Mouse (Mus musculus): ENCODE results near the gene Nfkbil1. TPM values are rescaled to one million over a fixed set of nuclear protein-coding genes. Genes with fewer than 3 reads are reported as not detected.
A peak's percentile ranks its signal among the peaks of the same experiment; 100 is the strongest.
"Not testable (repeated sequence)": the region's sequence is repeated elsewhere in the genome, so short reads cannot be mapped to it uniquely, and the experiment has no call there.

Nfkbil1 gene
- polyA plus RNA-seq, 1 experiment from 2014 or later: 4.0 TPM

DNA sequence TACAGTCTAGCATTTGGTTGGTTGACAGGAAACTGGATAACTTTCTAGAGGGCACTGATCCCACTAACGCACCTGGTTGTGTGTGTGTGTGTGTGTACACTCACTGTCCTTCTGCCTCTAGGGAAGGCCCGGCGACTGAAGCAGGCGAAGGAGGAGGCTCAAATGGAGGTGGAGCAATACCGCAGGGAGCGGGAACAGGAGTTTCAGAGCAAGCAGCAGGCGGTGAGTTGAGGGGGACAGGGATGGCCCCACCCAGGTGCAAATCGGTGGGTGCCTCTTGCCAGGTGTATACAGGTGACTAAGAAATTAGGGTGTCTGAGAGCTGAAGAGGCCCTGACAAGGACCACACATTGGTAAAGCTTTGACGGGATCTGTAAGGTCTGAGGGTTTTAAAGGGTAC lies 1.4 kb upstream of the Nfkbil1 start:
- H3K36me3 ChIP-seq (replicated peaks; ENCODE audit: control insufficient read depth, insufficient read depth, low read depth, low read length): no peaks in the 10 kb centered on the region
- no peak overlapping the region for H3K27ac ChIP-seq (replicated peaks; ENCODE audit: low read depth, low read length)
- no peaks in the 10 kb centered on the region for H3K4me1 ChIP-seq (ENCODE audit: control insufficient read depth, insufficient read depth, low read length)
- H3K4me3 ChIP-seq (ENCODE audit: low read depth, low read length): no peak overlapping the region
- no peak overlapping the region for H3K4me2 ChIP-seq (ENCODE audit: low read depth, low read length)
- no peaks in the 10 kb centered on the region for H3K27me3 ChIP-seq (ENCODE audit: control insufficient read depth, insufficient read depth, low read length)
- H3K9me3 ChIP-seq (replicated peaks; ENCODE audit: control insufficient read depth, low read length): no peaks in the 10 kb centered on the region
- DNase-seq (ENCODE audit: low spot score) (no peak), ATAC-seq (replicated peaks; ENCODE audit: insufficient number of reproducible peaks, low FRiP score, low TSS enrichment, low read depth) (no peak)
- H3K9ac ChIP-seq (replicated peaks; ENCODE audit: low read length): no peak overlapping the region
- 79% methylated on average over 9 of the region's 9 CpGs for WGBS

DNA sequence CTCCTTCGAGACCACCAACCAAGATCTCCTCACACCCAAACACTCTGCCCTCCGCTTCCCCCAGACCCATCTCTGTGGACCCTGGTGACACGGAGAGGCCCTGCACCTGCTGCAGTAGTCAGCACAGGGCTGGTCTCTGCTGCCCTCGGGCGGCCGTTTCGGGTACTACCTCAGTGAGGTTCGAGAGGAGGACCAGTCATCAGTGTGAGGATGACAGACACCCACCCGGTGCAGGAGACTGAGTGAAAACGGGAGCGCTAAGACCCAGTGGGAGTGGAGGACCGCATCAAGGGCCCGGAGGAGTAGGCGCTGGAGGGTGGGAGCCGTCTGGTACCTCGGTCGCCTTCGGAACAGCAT lies 776 bp upstream of the Nfkbil1 start:
- Histone ChIP-seq H3K4me1 (ENCODE audit: control insufficient read depth, insufficient read depth, low read length) (no peaks in the 10 kb centered on the region), H3K4me3 (ENCODE audit: low read depth, low read length) (peak overlapping the region; percentile 51), H3K4me2 (ENCODE audit: low read depth, low read length) (peak overlapping the region; percentile 90), H3K27me3 (ENCODE audit: control insufficient read depth, insufficient read depth, low read length) (no peaks in the 10 kb centered on the region), H3K36me3 (replicated peaks; ENCODE audit: control insufficient read depth, insufficient read depth, low read depth, low read length) (no peaks in the 10 kb centered on the region), H3K9me3 (replicated peaks; ENCODE audit: control insufficient read depth, low read length) (no peaks in the 10 kb centered on the region), H3K27ac (replicated peaks; ENCODE audit: low read depth, low read length) (0 out of 2 replicates have a peak overlapping the region, but pooled peaks have one; percentile 21), H3K9ac (replicated peaks; ENCODE audit: low read length) (peak overlapping the region; percentile 15; the same call in 1 of the 2 replicates)
- ATAC-seq (replicated peaks; ENCODE audit: insufficient number of reproducible peaks, low FRiP score, low TSS enrichment, low read depth) (peak; percentile 60), DNase-seq (ENCODE audit: low spot score) (peak; percentile 93)
- whole genome bisulfite sequencing: 1% methylated on average over 18 of the region's 18 CpGs

DNA sequence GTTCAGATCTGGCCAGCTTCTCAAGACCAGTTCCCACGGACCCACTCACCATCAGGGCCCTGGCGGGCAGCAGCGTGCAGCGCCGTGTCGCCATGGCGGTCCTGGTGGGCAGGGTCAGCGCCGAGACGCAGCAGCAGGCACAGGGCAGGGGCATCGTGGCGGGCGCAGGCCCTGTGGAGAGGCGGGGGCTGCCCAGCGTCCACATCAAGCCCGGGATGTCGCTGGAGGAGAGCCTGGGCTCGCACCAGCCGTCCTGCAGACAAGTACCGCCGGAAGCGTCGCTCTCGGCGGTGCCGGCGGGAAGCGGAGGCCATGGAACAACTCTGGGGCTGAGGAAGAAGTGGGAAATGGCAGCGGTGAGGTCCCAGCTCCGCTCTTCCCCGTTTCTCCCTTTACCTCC lies 689 bp downstream of the Nfkbil1 start:
- Histone ChIP-seq H3K9me3 (replicated peaks; ENCODE audit: control insufficient read depth, low read length) (no peaks in the 10 kb centered on the region), H3K4me3 (ENCODE audit: low read depth, low read length) (peak overlapping the region; percentile 51), H3K27me3 (ENCODE audit: control insufficient read depth, insufficient read depth, low read length) (no peaks in the 10 kb centered on the region), H3K36me3 (replicated peaks; ENCODE audit: control insufficient read depth, insufficient read depth, low read depth, low read length) (no peaks in the 10 kb centered on the region), H3K4me1 (ENCODE audit: control insufficient read depth, insufficient read depth, low read length) (no peaks in the 10 kb centered on the region), H3K4me2 (ENCODE audit: low read depth, low read length) (peak overlapping the region; percentile 90), H3K27ac (replicated peaks; ENCODE audit: low read depth, low read length) (peak overlapping the region; percentile 87), H3K9ac (replicated peaks; ENCODE audit: low read length) (peak overlapping the region; percentile 95)
- no peak for ATAC-seq (replicated peaks; ENCODE audit: insufficient number of reproducible peaks, low FRiP score, low TSS enrichment, low read depth)
- peak; percentile 69 for DNase-seq (ENCODE audit: low spot score)
- WGBS: 8% methylated on average over 29 of the region's 31 CpGs

DNA sequence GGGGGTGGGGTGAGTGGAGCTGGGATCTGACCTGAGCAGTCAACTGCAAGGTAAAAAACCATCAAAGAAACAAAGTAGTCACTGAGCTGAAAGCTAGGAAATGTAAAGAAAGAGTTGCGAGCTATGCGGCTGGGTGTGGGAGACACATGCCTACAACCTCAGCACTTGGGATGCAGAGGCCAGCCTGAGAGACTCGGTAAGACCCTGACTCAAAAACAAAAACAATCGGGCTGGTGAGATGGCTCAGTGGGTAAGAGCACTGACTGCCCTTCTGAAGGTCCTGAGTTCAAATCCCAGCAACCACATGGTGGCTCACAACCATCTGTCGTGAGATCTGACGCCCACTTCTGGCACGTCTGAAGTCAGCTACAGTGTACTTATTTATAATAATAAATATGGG lies 1.5 kb downstream of the Nfkbil1 start:
- not testable (repeated sequence) for H3K4me2 ChIP-seq (ENCODE audit: low read depth, low read length); H3K36me3 ChIP-seq (replicated peaks; ENCODE audit: control insufficient read depth, insufficient read depth, low read depth, low read length); H3K4me1 ChIP-seq (ENCODE audit: control insufficient read depth, insufficient read depth, low read length); H3K9ac ChIP-seq (replicated peaks; ENCODE audit: low read length); H3K27ac ChIP-seq (replicated peaks; ENCODE audit: low read depth, low read length); ATAC-seq (replicated peaks; ENCODE audit: insufficient number of reproducible peaks, low FRiP score, low TSS enrichment, low read depth); H3K27me3 ChIP-seq (ENCODE audit: control insufficient read depth, insufficient read depth, low read length); H3K9me3 ChIP-seq (replicated peaks; ENCODE audit: control insufficient read depth, low read length); DNase-seq (ENCODE audit: low spot score); H3K4me3 ChIP-seq (ENCODE audit: low read depth, low read length)
- WGBS: 88% methylated on average over 7 of the region's 7 CpGs

DNA sequence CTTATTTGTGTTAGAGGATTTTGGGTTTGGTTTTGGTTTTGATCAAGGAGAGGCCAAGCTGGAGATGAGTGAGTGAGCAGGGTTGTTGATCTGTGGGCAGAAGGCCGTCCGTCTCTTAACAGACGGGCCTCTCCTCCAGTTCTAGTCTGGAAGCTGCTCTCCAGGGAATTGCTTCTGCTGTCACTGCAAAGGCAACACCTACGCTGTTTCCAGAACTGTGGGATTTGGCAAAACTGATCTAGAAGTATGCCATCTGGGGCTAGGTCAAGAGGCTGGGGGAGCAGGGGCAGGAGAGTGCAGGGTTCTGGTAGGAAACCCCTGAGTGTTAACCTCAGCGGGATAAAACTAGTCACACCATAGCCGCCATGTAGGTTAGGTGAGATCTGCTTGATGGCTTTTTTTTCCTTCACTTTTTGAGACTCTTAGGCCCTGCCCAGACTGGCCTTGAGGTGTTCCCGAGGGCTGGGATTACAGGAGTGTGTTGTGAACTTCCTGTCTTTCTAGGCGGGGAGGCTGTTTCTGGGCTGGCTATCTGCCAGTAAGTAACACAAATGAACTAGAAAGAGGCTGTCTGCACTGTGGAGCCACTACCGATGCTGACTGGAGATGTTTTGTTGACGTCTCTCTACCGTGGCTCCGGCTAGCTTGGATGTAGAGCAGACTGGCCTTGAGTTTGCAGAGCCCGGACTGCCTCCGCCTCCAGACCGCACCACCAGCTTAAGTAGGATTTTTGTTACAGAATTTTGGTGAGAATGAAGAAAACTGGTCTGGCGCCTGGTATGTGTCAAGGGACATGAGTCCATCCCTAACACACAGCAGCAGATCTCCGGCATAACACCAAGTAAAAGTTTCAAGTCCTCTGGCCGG lies 2.2 kb downstream of the Nfkbil1 start, which contains the start of gene Atp6v1g2:
Atp6v1g2 (plus strand) TSS at position 547 of the 867 bp plus-strand sequence.
- no peak within 1 kb of the TSS for H3K27ac ChIP-seq (replicated peaks; ENCODE audit: low read depth, low read length)

DNA sequence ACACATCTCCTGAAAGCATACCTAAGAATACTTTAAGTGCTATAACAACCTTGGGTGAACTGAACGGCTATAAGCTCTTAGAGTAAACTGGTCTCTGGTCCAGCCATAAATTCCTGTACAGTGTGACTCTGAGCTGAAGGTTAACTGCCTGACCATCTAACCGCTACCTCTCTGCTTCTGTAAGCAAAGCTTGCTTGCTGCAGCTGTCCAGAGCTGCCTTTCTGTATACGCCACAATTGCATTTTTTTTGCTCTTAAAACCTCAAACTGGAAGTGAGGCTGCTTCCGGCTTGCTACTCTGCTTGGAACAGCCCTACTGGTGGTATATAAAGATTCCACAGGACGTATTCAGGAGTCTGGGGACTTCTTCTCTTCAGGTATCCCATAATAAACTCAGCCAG lies 2.9 kb downstream of the Nfkbil1 start:
- H3K4me1 ChIP-seq (ENCODE audit: control insufficient read depth, insufficient read depth, low read length): no peaks in the 10 kb centered on the region
- WGBS: 85% methylated on average over 5 of the region's 5 CpGs
- H3K9me3 ChIP-seq (replicated peaks; ENCODE audit: control insufficient read depth, low read length): no peaks in the 10 kb centered on the region
- DNase-seq (ENCODE audit: low spot score) (no peak), ATAC-seq (replicated peaks; ENCODE audit: insufficient number of reproducible peaks, low FRiP score, low TSS enrichment, low read depth) (no peak)
- no peaks in the 10 kb centered on the region for H3K27me3 ChIP-seq (ENCODE audit: control insufficient read depth, insufficient read depth, low read length)
- H3K36me3 ChIP-seq (replicated peaks; ENCODE audit: control insufficient read depth, insufficient read depth, low read depth, low read length): no peaks in the 10 kb centered on the region; the same call in 1 of the 2 replicates
- no peak overlapping the region for H3K4me2 ChIP-seq (ENCODE audit: low read depth, low read length)
- H3K4me3 ChIP-seq (ENCODE audit: low read depth, low read length): no peak overlapping the region
- no peak overlapping the region for H3K27ac ChIP-seq (replicated peaks; ENCODE audit: low read depth, low read length)
- no peak overlapping the region for H3K9ac ChIP-seq (replicated peaks; ENCODE audit: low read length)

More for the DNA sequence above, 2.2 kb downstream of the Nfkbil1 start, which contains the start of gene Atp6v1g2:
- H3K27me3 ChIP-seq (ENCODE audit: control insufficient read depth, insufficient read depth, low read length): no peaks in the 10 kb centered on the region
- H3K4me1 ChIP-seq (ENCODE audit: control insufficient read depth, insufficient read depth, low read length): no peaks in the 10 kb centered on the region
- H3K4me3 ChIP-seq (ENCODE audit: low read depth, low read length): no peak within 1 kb of the TSS
- no peaks in the 10 kb centered on the region for H3K9me3 ChIP-seq (replicated peaks; ENCODE audit: control insufficient read depth, low read length)
- DNase-seq (ENCODE audit: low spot score) (no peak), ATAC-seq (replicated peaks; ENCODE audit: insufficient number of reproducible peaks, low FRiP score, low TSS enrichment, low read depth) (no peak)
- no peak within 1 kb of the TSS; the same call in 1 of the 2 replicates for H3K9ac ChIP-seq (replicated peaks; ENCODE audit: low read length)
- 79% methylated on average over 18 of the region's 18 CpGs for WGBS
- no peaks in the 10 kb centered on the region; the same call in 1 of the 2 replicates for H3K36me3 ChIP-seq (replicated peaks; ENCODE audit: control insufficient read depth, insufficient read depth, low read depth, low read length)
- H3K4me2 ChIP-seq (ENCODE audit: low read depth, low read length): no peak within 1 kb of the TSS

DNA sequence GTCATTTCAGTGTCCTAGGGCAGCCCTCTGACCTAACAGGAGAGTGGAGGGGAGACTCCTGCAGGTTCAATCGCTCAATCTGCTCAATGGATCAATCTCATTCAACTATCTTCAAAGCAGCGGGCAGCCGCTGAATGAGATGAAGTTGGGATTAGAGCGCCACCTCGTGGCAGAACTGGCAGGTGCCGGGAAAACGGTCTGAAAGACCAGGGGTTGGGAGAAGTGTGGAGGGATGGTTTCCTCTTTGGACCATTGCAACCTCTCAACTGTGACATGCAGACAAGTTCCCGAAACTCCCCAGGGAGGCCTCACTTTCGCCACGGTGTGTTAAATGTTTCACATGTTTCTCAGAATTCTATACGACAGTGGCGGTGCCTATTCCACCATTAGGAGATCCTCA lies 3.5 kb downstream of the Nfkbil1 start:
- Histone ChIP-seq H3K4me1 (ENCODE audit: control insufficient read depth, insufficient read depth, low read length) (no peaks in the 10 kb centered on the region), H3K4me2 (ENCODE audit: low read depth, low read length) (no peak overlapping the region), H3K4me3 (ENCODE audit: low read depth, low read length) (no peak overlapping the region), H3K9me3 (replicated peaks; ENCODE audit: control insufficient read depth, low read length) (no peaks in the 10 kb centered on the region), H3K36me3 (replicated peaks; ENCODE audit: control insufficient read depth, insufficient read depth, low read depth, low read length) (no peaks in the 10 kb centered on the region; the same call in 1 of the 2 replicates), H3K27me3 (ENCODE audit: control insufficient read depth, insufficient read depth, low read length) (no peaks in the 10 kb centered on the region), H3K27ac (replicated peaks; ENCODE audit: low read depth, low read length) (no peak overlapping the region), H3K9ac (replicated peaks; ENCODE audit: low read length) (no peak overlapping the region)
- 14% methylated on average over 12 of the region's 12 CpGs for WGBS
- ATAC-seq (replicated peaks; ENCODE audit: insufficient number of reproducible peaks, low FRiP score, low TSS enrichment, low read depth) (no peak), DNase-seq (ENCODE audit: low spot score) (peak; percentile 92)

DNA sequence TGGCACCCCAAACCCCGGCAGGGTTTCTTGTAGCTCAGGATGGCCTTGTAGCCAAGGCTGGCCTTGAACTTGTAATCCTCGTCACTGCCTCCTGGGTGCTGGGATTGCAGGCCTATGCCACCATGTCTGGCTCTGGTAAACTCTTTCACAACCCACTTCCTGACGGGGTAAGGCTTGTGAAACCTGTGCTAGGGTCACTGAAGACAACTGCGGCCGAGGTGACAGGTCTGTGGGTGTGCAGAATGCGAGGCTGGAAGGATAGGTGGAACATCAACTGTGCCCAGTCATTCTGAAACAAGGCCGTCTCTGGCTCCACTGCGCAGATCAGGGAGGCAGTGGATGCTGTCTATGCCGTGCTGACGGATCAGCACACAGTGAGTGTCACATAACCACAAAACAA lies 4.6 kb downstream of the Nfkbil1 start:
- 91% methylated on average over 10 of the region's 10 CpGs for whole genome bisulfite sequencing
- H3K4me1 ChIP-seq (ENCODE audit: control insufficient read depth, insufficient read depth, low read length): no peaks in the 10 kb centered on the region
- no peaks in the 10 kb centered on the region for H3K27me3 ChIP-seq (ENCODE audit: control insufficient read depth, insufficient read depth, low read length)
- ATAC-seq (replicated peaks; ENCODE audit: insufficient number of reproducible peaks, low FRiP score, low TSS enrichment, low read depth) (no peak), DNase-seq (ENCODE audit: low spot score) (no peak)
- no peaks in the 10 kb centered on the region for H3K9me3 ChIP-seq (replicated peaks; ENCODE audit: control insufficient read depth, low read length)
- H3K4me2 ChIP-seq (ENCODE audit: low read depth, low read length): no peak overlapping the region
- no peak overlapping the region for H3K4me3 ChIP-seq (ENCODE audit: low read depth, low read length)
- no peaks in the 10 kb centered on the region; the same call in 1 of the 2 replicates for H3K36me3 ChIP-seq (replicated peaks; ENCODE audit: control insufficient read depth, insufficient read depth, low read depth, low read length)
- H3K9ac ChIP-seq (replicated peaks; ENCODE audit: low read length): no peak overlapping the region
- H3K27ac ChIP-seq (replicated peaks; ENCODE audit: low read depth, low read length): no peak overlapping the region

All from embryonic facial prominence, embryonic 11.5 days (tissue).